In genomic region chr15:97182617-97183038, GRCm38 (mm10) we compare ENCODE assay signal across 10 mouse cellular contexts.
DNase-seq lines count a peak whose midpoint lies in the region; ATAC-seq and TF ChIP-seq lines count a peak whose summit lies in the region.
"Had no signal": no experiment of that assay in that cellular context is flagged by ENCODE, and none has a peak within 500 bp of the region (broad histone marks: within the 10 kb centered on the region; RNA-seq: fewer than 3 reads in every experiment).

No protein-coding gene starts in this region.

- H3K9ac ChIP-seq in kidney, embryonic 15.5 days, result no peak overlapping the region
- no peak overlapping the region for H3K9ac ChIP-seq in embryonic facial prominence, embryonic 14.5 days (ENCODE audit: low read depth, low read length)
- H3K9ac ChIP-seq: forebrain, embryonic 13.5 days had no signal

- H3K79me2 ChIP-seq in C2C12 (ENCODE audit: control insufficient read depth, insufficient read depth), result no peaks in the 10 kb centered on the region

- WGBS in kidney, embryonic 15.5 days, result 15% methylated on average over 9 of the region's 9 CpGs
- 36% methylated on average over 9 of the region's 9 CpGs for WGBS in embryonic facial prominence, embryonic 14.5 days

- ATAC-seq in kidney, embryonic 15.5 days (replicated peaks; ENCODE audit: low FRiP score), result peak; percentile 83
- peak; percentile 81; the same call in 1 of the 2 replicates for ATAC-seq in embryonic facial prominence, embryonic 14.5 days (ENCODE audit: low read depth)
- ATAC-seq in inflammation-experienced regulatory T-cells, adult 6 months, result no peak
- ATAC-seq: forebrain, embryonic 13.5 days had no signal

- H3K4me2 ChIP-seq in kidney, embryonic 15.5 days, result no peak overlapping the region
- no peak overlapping the region for H3K4me2 ChIP-seq in embryonic facial prominence, embryonic 14.5 days (ENCODE audit: low read depth, low read length)
- H3K4me2 ChIP-seq: forebrain, embryonic 13.5 days had no signal

- H3K4me1 ChIP-seq in kidney, embryonic 15.5 days, result peaks cover 25% of the 10 kb centered on the region
- H3K4me1 ChIP-seq in embryonic facial prominence, embryonic 14.5 days (ENCODE audit: control insufficient read depth, insufficient read depth, low read length), result peaks cover 8% of the 10 kb centered on the region; the same call in 1 of the 2 replicates

- no peak for DNase-seq in kidney, adult 8-10 months
- peak; percentile 81 for DNase-seq in embryonic facial prominence, embryonic 14.5 days (ENCODE audit: low spot score)
- DNase-seq in kidney, postnatal 4 days, result peak; percentile 53 to 64
- DNase-seq in thymus, postnatal 10 days (ENCODE audit: low spot score in 2 of 2), result no peak
- no peak for DNase-seq in layer of hippocampus, adult 18-20 months (ENCODE audit: low spot score in 2 of 2)
- DNase-seq: thymus, postnatal 36 days had no signal

- H3K9me3 ChIP-seq in kidney, embryonic 15.5 days (replicated peaks), result no peaks in the 10 kb centered on the region
- H3K9me3 ChIP-seq in embryonic facial prominence, embryonic 14.5 days (ENCODE audit: control insufficient read depth, low read length), result no peaks in the 10 kb centered on the region
- H3K9me3 ChIP-seq: forebrain, embryonic 13.5 days had no signal

- H3K27ac ChIP-seq in kidney, embryonic 15.5 days, result peak overlapping the region; percentile 63; the same call in 1 of the 2 replicates
- no peak overlapping the region; the same call in 1 of the 2 replicates for H3K27ac ChIP-seq in embryonic facial prominence, embryonic 14.5 days (replicated peaks; ENCODE audit: low read depth, low read length)
- H3K27ac ChIP-seq: forebrain, embryonic 13.5 days had no signal

- no peak overlapping the region for H3ac ChIP-seq in C2C12 (ENCODE audit: control insufficient read depth, insufficient read length, low read depth)

- H3K27me3 ChIP-seq in kidney, embryonic 15.5 days, result no peaks in the 10 kb centered on the region
- H3K27me3 ChIP-seq in C2C12 (ENCODE audit: control insufficient read depth, insufficient read depth, insufficient read length), result no peaks in the 10 kb centered on the region
- H3K27me3 ChIP-seq in embryonic facial prominence, embryonic 14.5 days (replicated peaks; ENCODE audit: control insufficient read depth, insufficient read depth, low read length), result no peaks in the 10 kb centered on the region
- H3K27me3 ChIP-seq: forebrain, embryonic 13.5 days had no signal

- no peak for TF ChIP-seq CTCF in C2C12 (IDR thresholded peaks at IDR 0.05; ENCODE audit: control insufficient read depth, insufficient read depth, insufficient read length)

- H3K4me3 ChIP-seq in kidney, embryonic 15.5 days (replicated peaks), result no peak overlapping the region
- H3K4me3 ChIP-seq in C2C12 (ENCODE audit: insufficient read depth, poor library complexity, severe bottlenecking), result no peak overlapping the region
- no peak overlapping the region for H3K4me3 ChIP-seq in embryonic facial prominence, embryonic 14.5 days (ENCODE audit: low read depth, low read length)
- H3K4me3 ChIP-seq: forebrain, embryonic 13.5 days had no signal

- no peaks in the 10 kb centered on the region for H3K79me3 ChIP-seq in C2C12 (ENCODE audit: low read depth)

- no peaks in the 10 kb centered on the region for H3K36me3 ChIP-seq in kidney, embryonic 15.5 days
- H3K36me3 ChIP-seq in C2C12 (ENCODE audit: control insufficient read depth, insufficient read depth), result no peaks in the 10 kb centered on the region
- no peaks in the 10 kb centered on the region for H3K36me3 ChIP-seq in embryonic facial prominence, embryonic 14.5 days (ENCODE audit: control insufficient read depth, insufficient read depth, low read length)

TF ChIP-seq in C2C12, 6 proteins besides CTCF, POLR2A, EP300 and RAD21:
- TF ChIP-seq USF1 (IDR thresholded peaks at IDR 0.05; ENCODE audit: low read depth) (no peak), FOSL1 (IDR thresholded peaks at IDR 0.05; ENCODE audit: insufficient read depth, low read length, poor library complexity, severe bottlenecking) (no peak), MYOD1 (IDR thresholded peaks at IDR 0.05; ENCODE audit: control insufficient read depth, insufficient read length, low read depth) (peak; percentile 69), MYOG (IDR thresholded peaks at IDR 0.05; ENCODE audit: control insufficient read depth, extremely low read depth, insufficient read length) (no peak), MAX (IDR thresholded peaks at IDR 0.05) (no peak)

Comparison
In these comparisons a context has a peak if more than half of its experiments do, and no peak if none do; other contexts are left out.
1. DNase-seq: peak in embryonic facial prominence, embryonic 14.5 days (single experiment) and kidney, postnatal 4 days (2 of 2); none in kidney, adult 8-10 months (0 of 2), thymus, postnatal 10 days (0 of 2) and layer of hippocampus, adult 18-20 months (0 of 2).